Mouse (Mus musculus): ENCODE measurements around the gene Sfxn2.

GRCm38 (mm10) chr19:46601491-46601890, 28.3 kb downstream of the Sfxn2 start:
- no peak for TF ChIP-seq POLR2A (IDR thresholded peaks at IDR 0.05; ENCODE audit: extremely low read depth, insufficient read depth, low read length)
- no peak for TF ChIP-seq CTCF (IDR thresholded peaks at IDR 0.05; ENCODE audit: extremely low read depth, insufficient read depth, low read length)

All from cortical plate, adult 2 months (tissue).